Mouse (Mus musculus) frontal cortex, postnatal 14 days (tissue): ENCODE results near the gene Ghitm.
"Not testable (repeated sequence)": the region's sequence is repeated elsewhere in the genome, so short reads cannot be mapped to it uniquely, and the experiment has no call there.

Source experiments
- DNase-seq, 2 experiments: peaks; one replicate each; pipeline ENCODE4 v3.0.0; 2022; ENCODE audit warnings: low spot score in 2 of 2

Ghitm gene

GRCm38 (mm10) chr14:37135127-37135593, at the start of gene Ghitm:
Gene Ghitm (minus strand): TSS chr14:37135272.
- peak; percentile 98 for DNase-seq

DNA sequence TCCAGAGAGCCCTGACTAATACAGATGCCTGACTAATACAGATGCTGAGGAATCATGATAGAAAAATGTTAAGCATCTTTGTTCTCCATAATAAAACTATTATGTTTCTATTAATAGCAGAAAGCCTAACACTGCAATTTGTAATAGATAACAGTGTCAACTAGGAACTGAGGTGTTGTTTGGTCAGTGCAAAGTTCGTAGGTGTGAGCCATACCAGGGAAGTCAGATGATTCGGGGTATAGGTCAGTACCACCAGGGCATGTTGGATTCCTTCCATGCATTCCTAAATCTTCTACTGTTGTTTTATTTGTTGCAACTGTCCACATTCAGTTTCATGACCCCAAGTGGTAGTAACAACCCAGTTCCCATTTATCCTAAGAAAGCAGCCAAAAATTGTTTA, 49.8 kb upstream of the Ghitm start:
- DNase-seq = no peak

DNA sequence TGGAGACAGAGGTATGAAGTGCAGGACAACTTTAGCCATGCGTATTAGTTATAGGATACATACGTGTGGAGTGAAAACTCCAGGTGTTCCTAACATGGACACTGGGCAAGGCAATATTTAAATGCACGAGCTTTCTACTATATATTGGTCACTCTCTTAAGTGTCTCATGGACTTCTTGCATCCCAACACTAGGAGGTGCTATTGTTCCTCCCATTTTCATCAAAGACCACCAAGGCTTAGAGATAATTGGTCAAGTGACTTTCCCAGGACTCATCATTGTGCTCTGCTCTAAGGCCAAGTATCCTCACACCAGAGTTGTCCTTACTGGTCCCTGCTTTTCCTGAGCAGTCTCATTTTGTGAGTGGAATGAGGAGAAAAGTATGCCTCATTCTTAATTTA, 39.4 kb upstream of the Ghitm start:
- no peak for DNase-seq

DNA sequence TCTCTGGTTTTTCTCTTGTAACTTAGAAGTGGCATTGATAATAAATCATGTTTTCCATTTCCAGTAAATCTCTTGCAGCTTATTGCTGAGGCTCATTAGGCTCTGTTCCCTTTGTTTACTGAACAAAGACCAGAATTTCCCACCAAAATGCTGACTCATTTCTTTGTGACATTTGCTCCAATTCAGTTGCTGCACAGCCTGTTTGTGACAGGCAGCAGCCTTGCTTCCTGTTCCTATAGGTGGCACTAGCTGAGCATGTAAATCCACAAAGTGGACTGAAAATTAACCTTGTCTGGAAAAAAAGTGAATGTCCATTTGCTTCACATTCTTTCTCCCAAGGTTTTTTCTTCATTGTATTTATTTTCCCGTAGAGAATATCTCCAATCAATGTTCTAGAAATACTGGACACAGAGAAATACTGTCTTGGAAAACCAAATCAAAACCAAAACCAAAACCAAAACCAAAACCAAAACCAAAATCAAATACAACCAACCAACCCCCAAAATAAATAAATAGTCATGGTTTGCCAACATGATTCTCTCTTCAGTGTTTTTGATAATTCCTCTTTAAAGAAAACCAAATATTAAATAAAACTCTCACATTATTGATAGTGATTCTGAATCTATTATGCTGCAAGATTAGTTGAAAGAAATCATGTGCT, 30.3 kb upstream of the Ghitm start:
- DNase-seq = no peak

DNA sequence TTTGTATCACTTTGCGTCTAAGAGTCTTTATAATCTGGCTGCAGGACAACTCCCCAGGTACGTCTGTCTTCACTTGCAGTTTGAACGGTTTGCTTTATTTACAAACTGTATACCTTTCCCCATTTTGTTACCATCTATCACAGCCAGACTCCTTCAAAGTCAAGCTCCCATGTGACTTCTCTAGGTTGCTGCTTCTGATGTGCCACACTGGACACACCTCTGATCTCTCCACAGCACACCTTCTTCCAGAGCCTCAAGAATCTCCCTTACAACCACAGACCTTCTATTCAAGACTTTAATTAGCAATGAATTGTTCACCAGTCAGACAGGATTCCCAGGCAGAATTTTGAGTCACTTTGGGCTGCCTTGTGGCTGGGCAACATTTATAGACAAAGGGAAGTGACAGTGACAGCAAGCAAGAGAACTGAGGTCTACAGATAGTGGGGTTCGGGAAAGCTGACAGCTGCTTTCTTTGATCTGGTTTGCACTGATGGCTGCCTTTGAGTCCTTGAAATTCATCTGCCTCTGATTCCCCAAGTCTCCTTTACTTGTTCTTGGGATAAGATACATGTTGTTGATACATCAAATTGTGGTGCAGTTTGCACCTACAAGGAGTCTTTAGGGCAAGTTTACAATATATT, 29.4 kb upstream of the Ghitm start:
- DNase-seq = no peak

GRCm38 (mm10) chr14:37163277-37163956, 28.3 kb upstream of the Ghitm start:
- no peak for DNase-seq

GRCm38 (mm10) chr14:37154391-37154790, 19.3 kb upstream of the Ghitm start:
- no peak for DNase-seq

- DNase-seq = no peak
Measured at GRCm38 (mm10) chr14:37139051-37139710, 4.1 kb upstream of the Ghitm start.

- DNase-seq = not testable (repeated sequence)
Measured at GRCm38 (mm10) chr14:37137596-37137995, 2.5 kb upstream of the Ghitm start.

DNA sequence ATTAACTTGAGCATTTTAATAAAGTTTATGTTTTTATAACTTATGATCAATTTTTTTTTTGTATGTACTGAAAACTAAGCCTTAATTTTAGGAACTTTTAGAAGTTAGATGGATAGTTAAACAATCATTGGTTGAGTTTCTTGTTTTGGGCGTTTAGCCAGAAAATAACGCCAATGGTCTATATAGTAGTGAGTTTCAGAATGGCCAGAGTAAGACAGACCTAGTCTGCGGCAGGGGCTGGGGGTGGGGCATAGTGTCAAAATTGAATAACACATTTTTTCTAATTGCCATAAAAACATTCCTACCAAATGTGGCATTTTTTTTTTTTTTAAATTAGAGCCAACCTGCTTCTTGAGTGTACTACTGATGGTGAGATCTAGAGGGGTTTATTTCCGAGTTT, 1.0 kb upstream of the Ghitm start:
- DNase-seq = no peak

GRCm38 (mm10) chr14:37135671-37136070, 599 bp upstream of the Ghitm start:
- DNase-seq = no peak

GRCm38 (mm10) chr14:37134304-37135126, 557 bp downstream of the Ghitm start:
- no peak for DNase-seq

DNA sequence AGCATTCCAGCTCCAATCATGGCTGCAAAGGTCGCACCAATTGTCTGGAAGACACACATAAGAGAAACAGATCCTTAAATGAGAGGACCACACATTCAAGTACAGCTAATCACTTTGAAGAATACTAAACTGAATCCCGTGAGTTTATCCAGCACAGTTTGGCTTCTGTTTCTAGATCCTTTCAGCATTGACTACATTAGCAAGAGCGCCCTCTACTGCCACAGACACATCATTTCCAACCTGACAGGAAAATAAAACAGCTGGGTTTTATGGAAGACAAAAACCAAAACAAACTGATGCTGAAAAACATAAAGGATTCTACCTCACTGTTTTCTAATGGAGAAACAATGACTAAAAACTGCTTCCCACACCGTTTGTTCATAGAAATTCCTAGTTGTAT, 7.4 kb downstream of the Ghitm start:
- peak in 1 of 2 experiments; percentile 37 for DNase-seq

- no peak for DNase-seq
Measured at GRCm38 (mm10) chr14:37119233-37119632, 15.8 kb downstream of the Ghitm start.

DNA sequence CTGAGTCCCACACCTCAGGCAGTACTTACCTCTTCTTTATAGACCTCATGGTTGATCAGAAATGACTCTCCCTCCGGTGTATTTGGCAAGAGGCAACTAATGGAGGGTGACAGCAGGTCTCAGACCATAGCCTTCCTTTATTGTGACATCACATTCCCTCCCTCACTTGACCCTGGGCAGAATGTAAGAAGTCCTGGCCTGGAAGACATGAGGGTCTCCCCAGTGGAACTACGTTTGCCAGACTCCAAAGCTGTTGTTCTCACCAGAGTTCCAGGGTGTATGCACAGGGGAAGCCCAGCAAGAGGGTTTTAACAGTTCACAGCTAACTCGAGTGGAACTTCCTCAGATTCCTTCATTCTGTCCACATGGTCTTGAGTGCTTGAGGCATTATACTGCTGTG, 21.1 kb downstream of the Ghitm start, which contains the start of gene 2610528A11Rik:
2610528A11Rik (minus strand) TSS at position 101 of the 400 bp plus-strand sequence.
- DNase-seq = no peak

DNA sequence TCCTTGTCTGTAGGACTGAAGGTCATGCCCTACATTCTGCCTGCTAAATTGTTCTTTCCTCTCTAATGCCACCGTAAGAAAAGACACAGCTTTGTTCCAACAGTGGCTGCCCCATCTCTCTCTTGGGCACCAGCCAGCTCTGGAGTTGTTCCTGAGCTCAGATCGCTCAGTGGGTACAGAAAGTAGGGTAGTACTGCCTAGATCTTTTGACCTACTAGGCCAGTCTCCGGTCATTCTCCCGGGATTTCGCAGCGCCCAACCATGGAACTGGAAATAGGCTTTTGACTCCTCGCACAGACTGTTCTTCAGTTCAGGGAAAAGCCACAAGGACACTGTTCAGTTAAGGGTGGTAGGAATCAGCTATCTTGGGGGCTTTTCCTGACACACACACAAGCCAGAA, 22.1 kb downstream of the Ghitm start:
- no peak for DNase-seq

DNA sequence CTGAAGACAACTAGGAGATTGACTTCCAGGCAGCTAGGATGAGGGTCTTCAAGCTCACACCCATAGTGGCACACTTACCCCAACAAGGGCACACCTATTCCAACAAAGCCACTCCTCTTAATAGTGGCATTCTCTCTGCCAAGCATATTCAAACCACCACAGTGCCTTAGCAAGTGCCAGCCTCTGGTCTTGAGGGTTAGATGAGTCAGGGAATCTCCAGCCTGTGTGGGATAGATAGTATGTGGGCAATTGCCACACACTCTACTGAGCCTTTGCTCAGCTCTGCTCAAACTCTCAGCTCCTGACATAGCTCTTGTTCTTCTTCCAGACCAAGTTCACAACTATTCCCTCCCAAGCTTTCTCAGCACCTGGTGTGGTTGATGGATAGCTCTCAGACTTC, 23.7 kb downstream of the Ghitm start:
- DNase-seq = no peak

- DNase-seq = no peak
Measured at GRCm38 (mm10) chr14:37110456-37110855, 24.6 kb downstream of the Ghitm start.

- no peak for DNase-seq
Measured at GRCm38 (mm10) chr14:37109975-37110374, 25.1 kb downstream of the Ghitm start.

GRCm38 (mm10) chr14:37109460-37109859, 25.6 kb downstream of the Ghitm start:
- DNase-seq = no peak

DNA sequence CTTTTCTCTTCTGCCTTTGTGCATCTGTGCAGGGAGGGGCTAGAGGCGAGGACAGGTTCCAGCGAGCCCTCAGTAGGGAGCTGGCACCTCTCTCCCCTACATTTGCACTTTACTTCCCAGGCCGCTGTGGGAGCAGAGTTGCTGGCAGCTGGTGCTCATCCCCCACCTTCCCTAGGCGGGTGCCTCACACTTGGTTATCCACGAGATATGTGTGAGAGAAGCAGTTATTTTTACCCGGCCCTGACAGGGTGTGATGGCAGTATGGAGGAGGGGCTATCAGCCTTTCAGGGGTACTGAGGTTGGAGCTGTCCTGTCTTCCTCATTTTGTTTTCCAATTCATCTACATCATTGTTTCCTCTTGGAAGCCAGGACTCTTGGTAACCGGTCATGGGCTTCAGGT, 29.2 kb downstream of the Ghitm start:
- peak in 1 of 2 experiments; percentile 19 for DNase-seq
